Comparison of ENCODE assay signal across 8 mouse cellular contexts in the genomic region with DNA sequence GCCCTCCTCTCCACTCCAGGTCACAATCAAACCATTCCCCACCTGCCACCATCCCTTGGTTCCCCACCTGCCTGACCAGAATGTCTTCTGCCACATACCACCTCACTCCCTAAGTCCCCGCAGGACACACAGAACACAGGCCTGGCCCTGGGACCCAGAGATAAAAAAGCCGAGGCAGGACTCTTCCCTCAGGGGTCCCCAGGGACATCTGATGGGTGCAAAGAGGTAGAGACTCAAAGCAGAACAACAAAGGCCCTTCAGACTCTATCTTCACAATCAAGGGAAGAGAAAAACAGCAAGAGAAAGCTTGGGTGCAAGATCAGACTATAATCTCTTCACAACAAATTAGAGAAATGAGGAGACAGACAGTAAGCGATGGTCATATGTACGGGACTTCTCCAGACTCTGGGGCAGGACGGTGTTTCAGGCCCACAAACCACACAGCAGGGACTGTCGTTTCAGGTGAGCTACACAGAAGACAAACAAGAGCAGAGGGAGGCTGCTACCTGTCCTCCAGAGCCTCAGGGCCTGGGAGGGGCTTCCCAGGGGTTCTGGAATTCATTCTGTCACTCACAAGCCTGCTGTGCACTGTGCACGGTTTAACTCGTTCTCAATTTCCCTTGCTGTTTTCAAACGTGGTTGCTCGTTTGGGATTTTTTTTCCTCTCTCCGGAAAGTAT. TPM values are rescaled to one million over a fixed set of nuclear protein-coding genes. Genes with fewer than 3 reads are reported as not detected.
DNase-seq lines count a peak whose midpoint lies in the region; ATAC-seq and TF ChIP-seq lines count a peak whose summit lies in the region.

No protein-coding gene starts in this region.

- H3K79me2 ChIP-seq in liver, adult 2 months (ENCODE audit: control insufficient read depth, insufficient read depth, low read length), result peaks cover 23% of the 10 kb centered on the region; the same call in 1 of the 2 replicates

- H3K36me3 ChIP-seq in liver, adult 2 months (ENCODE audit: control insufficient read depth, insufficient read depth, low read length), result no peaks in the 10 kb centered on the region
- H3K36me3 ChIP-seq in embryonic facial prominence, embryonic 11.5 days (replicated peaks; ENCODE audit: control insufficient read depth, insufficient read depth, low read depth, low read length), result no peaks in the 10 kb centered on the region
- no peaks in the 10 kb centered on the region for H3K36me3 ChIP-seq in intestine, embryonic 15.5 days
- no peaks in the 10 kb centered on the region for H3K36me3 ChIP-seq in neural tube, embryonic 13.5 days

- H3K9me3 ChIP-seq in embryonic facial prominence, embryonic 11.5 days (replicated peaks; ENCODE audit: control insufficient read depth, low read length), result no peaks in the 10 kb centered on the region
- H3K9me3 ChIP-seq in intestine, embryonic 15.5 days, result no peaks in the 10 kb centered on the region
- H3K9me3 ChIP-seq in neural tube, embryonic 13.5 days, result no peaks in the 10 kb centered on the region

- H3K4me1 ChIP-seq in liver, adult 2 months (ENCODE audit: control insufficient read depth, insufficient read depth, low read length), result peaks cover 29% of the 10 kb centered on the region
- H3K4me1 ChIP-seq in embryonic facial prominence, embryonic 11.5 days (ENCODE audit: control insufficient read depth, insufficient read depth, low read length), result peaks cover 7% of the 10 kb centered on the region
- peaks cover 21% of the 10 kb centered on the region for H3K4me1 ChIP-seq in intestine, embryonic 15.5 days (replicated peaks)
- peaks cover 36% of the 10 kb centered on the region for H3K4me1 ChIP-seq in neural tube, embryonic 13.5 days (replicated peaks)

- H3K27ac ChIP-seq in liver, adult 2 months (replicated peaks; ENCODE audit: insufficient read depth, low read depth, low read length), result peak overlapping the region; percentile 85
- no peak overlapping the region for H3K27ac ChIP-seq in embryonic facial prominence, embryonic 11.5 days (replicated peaks; ENCODE audit: low read depth, low read length)
- no peak overlapping the region for H3K27ac ChIP-seq in intestine, embryonic 15.5 days
- H3K27ac ChIP-seq in neural tube, embryonic 13.5 days (replicated peaks), result no peak overlapping the region

- H3K4me2 ChIP-seq in embryonic facial prominence, embryonic 11.5 days (ENCODE audit: low read depth, low read length), result peak overlapping the region; percentile 96
- H3K4me2 ChIP-seq in intestine, embryonic 15.5 days (replicated peaks), result peak overlapping the region; percentile 100
- H3K4me2 ChIP-seq in neural tube, embryonic 13.5 days, result peak overlapping the region; percentile 100

- DNase-seq in liver, adult 2 months (ENCODE audit: extremely low read depth, low read depth, low spot score), result no peak
- no peak for DNase-seq in liver
- DNase-seq in embryonic facial prominence, embryonic 11.5 days (ENCODE audit: low spot score), result peak; percentile 41
- DNase-seq in adrenal gland, postnatal 4 days (ENCODE audit: low spot score in 2 of 2), result no peak
- DNase-seq in cerebellum, adult 9-10 months, result no peak
- DNase-seq in ovary, postnatal 36 days (ENCODE audit: low spot score), result no peak

- TF ChIP-seq POLR2A in liver, adult 2 months (IDR thresholded peaks at IDR 0.05; ENCODE audit: extremely low read depth, insufficient read depth, low read length), result no peak

- ATAC-seq in embryonic facial prominence, embryonic 11.5 days (replicated peaks; ENCODE audit: insufficient number of reproducible peaks, low FRiP score, low TSS enrichment, low read depth), result 0 out of 2 replicates have a peak, but pooled peaks have one; percentile 10
- ATAC-seq in intestine, embryonic 15.5 days, result no peak
- no peak for ATAC-seq in neural tube, embryonic 13.5 days (ENCODE audit: low read depth)

- TF ChIP-seq CTCF in liver, adult 2 months (IDR thresholded peaks at IDR 0.05; ENCODE audit: low read depth, low read length), result no peak

- H3K27me3 ChIP-seq in liver, adult 2 months (ENCODE audit: control insufficient read depth, insufficient read depth, low read length), result no peaks in the 10 kb centered on the region
- peaks cover 43% of the 10 kb centered on the region for H3K27me3 ChIP-seq in embryonic facial prominence, embryonic 11.5 days (ENCODE audit: control insufficient read depth, insufficient read depth, low read length)
- H3K27me3 ChIP-seq in intestine, embryonic 15.5 days (replicated peaks), result peaks cover 47% of the 10 kb centered on the region
- peaks cover 73% of the 10 kb centered on the region for H3K27me3 ChIP-seq in neural tube, embryonic 13.5 days

- WGBS in liver, adult 2 months, result 36% methylated on average over 11 of the region's 11 CpGs
- WGBS in embryonic facial prominence, embryonic 11.5 days, result 13% methylated on average over 11 of the region's 11 CpGs
- WGBS in intestine, embryonic 15.5 days, result 34% methylated on average over 11 of the region's 11 CpGs
- WGBS in neural tube, embryonic 13.5 days, result 21% methylated on average over 11 of the region's 11 CpGs

- H3K9ac ChIP-seq in liver, adult 2 months (ENCODE audit: low read depth, low read length), result peak overlapping the region; percentile 90
- H3K9ac ChIP-seq in embryonic facial prominence, embryonic 11.5 days (replicated peaks; ENCODE audit: low read length), result no peak overlapping the region
- H3K9ac ChIP-seq in intestine, embryonic 15.5 days, result no peak overlapping the region
- H3K9ac ChIP-seq in neural tube, embryonic 13.5 days, result no peak overlapping the region

- peak overlapping the region; percentile 85 for H3K4me3 ChIP-seq in liver, adult 2 months (ENCODE audit: insufficient read depth, low read depth, low read length)
- peak overlapping the region; percentile 56 for H3K4me3 ChIP-seq in embryonic facial prominence, embryonic 11.5 days (ENCODE audit: low read depth, low read length)
- H3K4me3 ChIP-seq in intestine, embryonic 15.5 days (replicated peaks), result peak overlapping the region; percentile 62
- peak overlapping the region; percentile 56 for H3K4me3 ChIP-seq in neural tube, embryonic 13.5 days

RNA-seq across cellular contexts. Expression of a gene that starts 2.3 kb away (rescaled TPM):
- total RNA-seq in liver, adult 2 months (2014; rRNA removed), result 13.1 and 14.4 TPM in 2 replicates
- polyA plus RNA-seq in liver, adult 2 months (2012; rRNA removed), result 9.1 and 14.1 TPM in 2 replicates
- polyA plus RNA-seq in embryonic facial prominence, embryonic 11.5 days (2014; fragmentation: Nextera tagmentation; extraction: Ambion mirVana), result 0.13 and 0.38 TPM in 2 replicates
- 0.34 and 0.43 TPM in 2 replicates for polyA plus RNA-seq in intestine, embryonic 15.5 days (2015; fragmentation: Nextera tagmentation; extraction: Ambion mirVana)
- polyA plus RNA-seq in neural tube, embryonic 13.5 days (2015; fragmentation: Nextera tagmentation; extraction: Ambion mirVana), result 0.83 and 0.99 TPM in 2 replicates
- total RNA-seq in adrenal gland, postnatal 4 days (2021), result 1 to 10 TPM; 2.1 to 5.5 TPM
